Mouse (Mus musculus) heart, embryonic 12.5 days (tissue): ENCODE measurements around the gene Prrg3. TPM values are rescaled to one million over a fixed set of nuclear protein-coding genes. Genes with fewer than 3 reads are reported as not detected.

Experiments used
- ATAC-seq: fragments of 200-750 bp; cut with Nextera tagmentation; 2 replicates; pipeline ENCODE4 v1.8.0; 2017; ENCODE audit warnings: moderate TSS enrichment, moderate library complexity; ENCODE audit not compliant: insufficient number of reproducible peaks, low FRiP score
- H3K27ac ChIP-seq: fragments of 300-500 bp; sonication (generic); 2 replicates; pipeline ENCODE4 v1.5.1; 2016; ENCODE audit warnings: mild to moderate bottlenecking, moderate library complexity; ENCODE audit not compliant: poor library complexity, severe bottlenecking
- H3K27me3 ChIP-seq: fragments of 300-500 bp; sonication (generic); replicated peaks from 2 replicates; pipeline ENCODE4 v1.6.1; 2016; ENCODE audit warnings: mild to moderate bottlenecking, moderate library complexity
- H3K36me3 ChIP-seq: fragments of 300-500 bp; sonication (generic); 2 replicates; pipeline ENCODE4 v1.6.1; 2016; ENCODE audit warnings: mild to moderate bottlenecking, moderate library complexity
- H3K4me1 ChIP-seq: fragments of 300-500 bp; sonication (generic); replicated peaks from 2 replicates; pipeline ENCODE4 v1.6.1; 2016; ENCODE audit warnings: mild to moderate bottlenecking
- H3K4me2 ChIP-seq: fragments of 300-500 bp; sonication (generic); 2 replicates; pipeline ENCODE4 v1.6.1; 2016; ENCODE audit warnings: mild to moderate bottlenecking, moderate library complexity
- H3K4me3 ChIP-seq: fragments of 300-500 bp; sonication (generic); 2 replicates; pipeline ENCODE4 v1.5.1; 2016; ENCODE audit warnings: mild to moderate bottlenecking
- H3K9ac ChIP-seq: fragments of 300-500 bp; sonication (generic); 2 replicates; pipeline ENCODE4 v1.6.1; 2016; ENCODE audit warnings: mild to moderate bottlenecking, moderate library complexity
- H3K9me3 ChIP-seq: fragments of 300-500 bp; sonication (generic); replicated peaks from 2 replicates; pipeline ENCODE4 v1.6.1; 2016; ENCODE audit warnings: mild to moderate bottlenecking, moderate library complexity
- WGBS: fragments of 180-500 bp; shearing (Covaris S2); methylation state at CpG from one replicate; pipeline ENCODE4 v1.1.7; 2016; 5-methylcytosine and 5-hydroxymethylcytosine counted together
- polyA plus RNA-seq: library from polyadenylated mRNA; unstranded; fragments of >200 nt; fragmentation: Nextera tagmentation; extraction: Ambion mirVana; gene quantifications from 2 replicates; pipeline ENCODE4 v1.2.1, GENCODE M21; 2016

The Prrg3 gene
- polyA plus RNA-seq, 1 experiment from 2014 or later = 6.0 TPM

GRCm38 (mm10) chrX:71983205-71983604 lies 20.8 kb downstream of the Prrg3 start:
- no peak overlapping the region for H3K27ac ChIP-seq
- H3K9ac ChIP-seq = no peak overlapping the region
- H3K36me3 ChIP-seq = no peaks in the 10 kb centered on the region
- WGBS = 74% methylated on average over 2 of the region's 2 CpGs
- no peak overlapping the region for H3K4me3 ChIP-seq
- no peak overlapping the region for H3K4me2 ChIP-seq
- no peak for ATAC-seq
- no peaks in the 10 kb centered on the region for H3K27me3 ChIP-seq
- H3K9me3 ChIP-seq = no peaks in the 10 kb centered on the region
- H3K4me1 ChIP-seq = no peaks in the 10 kb centered on the region

- no peak overlapping the region for H3K4me3 ChIP-seq
- H3K9me3 ChIP-seq = no peaks in the 10 kb centered on the region
- H3K4me1 ChIP-seq = no peaks in the 10 kb centered on the region
- WGBS = 66% methylated on average over 1 of the region's 1 CpGs
- H3K27me3 ChIP-seq = 0 out of 2 replicates have a peak, but pooled peaks cover 3% of the 10 kb centered on the region
- H3K9ac ChIP-seq = no peak overlapping the region
- H3K4me2 ChIP-seq = no peak overlapping the region
- no peak overlapping the region for H3K27ac ChIP-seq
- no peak for ATAC-seq
- no peaks in the 10 kb centered on the region for H3K36me3 ChIP-seq
Measured at GRCm38 (mm10) chrX:71983775-71984174, 21.4 kb downstream of the Prrg3 start.

GRCm38 (mm10) chrX:71991549-71991948 lies 29.1 kb downstream of the Prrg3 start, which contains the start of gene Cnga2:
Gene Cnga2 (plus strand): TSS chrX:71991849.
- no peak within 1 kb of the TSS for H3K4me3 ChIP-seq
- H3K27ac ChIP-seq = no peak within 1 kb of the TSS
- no peak for ATAC-seq
- H3K27me3 ChIP-seq = 0 out of 2 replicates have a peak, but pooled peaks cover 16% of the 10 kb centered on the region
- H3K4me1 ChIP-seq = no peaks in the 10 kb centered on the region
- no peak within 1 kb of the TSS for H3K4me2 ChIP-seq
- WGBS = 71% methylated on average over 3 of the region's 3 CpGs
- H3K9me3 ChIP-seq = no peaks in the 10 kb centered on the region
- no peaks in the 10 kb centered on the region for H3K36me3 ChIP-seq
- no peak within 1 kb of the TSS for H3K9ac ChIP-seq

- Histone ChIP-seq H3K9me3 (no peaks in the 10 kb centered on the region), H3K27me3 (0 out of 2 replicates have a peak, but pooled peaks cover 7% of the 10 kb centered on the region), H3K9ac (no peak overlapping the region), H3K4me2 (no peak overlapping the region), H3K4me3 (no peak overlapping the region), H3K4me1 (no peaks in the 10 kb centered on the region), H3K36me3 (no peaks in the 10 kb centered on the region), H3K27ac (no peak overlapping the region)
- no peak for ATAC-seq
- whole genome bisulfite sequencing = 43% methylated on average over 1 of the region's 1 CpGs
Measured at GRCm38 (mm10) chrX:71995972-71996371, 33.5 kb downstream of the Prrg3 start.

GRCm38 (mm10) chrX:72009930-72010329 lies 47.5 kb downstream of the Prrg3 start:
- H3K9ac ChIP-seq = no peak overlapping the region
- no peak overlapping the region for H3K27ac ChIP-seq
- no peaks in the 10 kb centered on the region for H3K4me1 ChIP-seq
- H3K36me3 ChIP-seq = no peaks in the 10 kb centered on the region
- ATAC-seq = no peak
- H3K27me3 ChIP-seq = peaks cover 6% of the 10 kb centered on the region; the same call in 1 of the 2 replicates
- no peak overlapping the region for H3K4me3 ChIP-seq
- H3K9me3 ChIP-seq = no peaks in the 10 kb centered on the region
- H3K4me2 ChIP-seq = no peak overlapping the region

- 62% methylated on average over 9 of the region's 9 CpGs for WGBS
- peaks cover 6% of the 10 kb centered on the region; the same call in 1 of the 2 replicates for H3K27me3 ChIP-seq
- no peak for ATAC-seq
- H3K36me3 ChIP-seq = no peaks in the 10 kb centered on the region
- H3K9ac ChIP-seq = no peak overlapping the region
- no peak overlapping the region for H3K27ac ChIP-seq
- H3K4me1 ChIP-seq = no peaks in the 10 kb centered on the region
- H3K9me3 ChIP-seq = no peaks in the 10 kb centered on the region
- no peak overlapping the region for H3K4me3 ChIP-seq
- H3K4me2 ChIP-seq = no peak overlapping the region
Measured at GRCm38 (mm10) chrX:72012236-72012635, 49.8 kb downstream of the Prrg3 start.

GRCm38 (mm10) chrX:72012804-72013203 lies 50.4 kb downstream of the Prrg3 start:
- H3K4me2 ChIP-seq = no peak overlapping the region
- WGBS = 45% methylated on average over 3 of the region's 3 CpGs
- no peak for ATAC-seq
- H3K9me3 ChIP-seq = no peaks in the 10 kb centered on the region
- H3K27ac ChIP-seq = no peak overlapping the region
- H3K36me3 ChIP-seq = no peaks in the 10 kb centered on the region
- H3K9ac ChIP-seq = no peak overlapping the region
- H3K27me3 ChIP-seq = peaks cover 6% of the 10 kb centered on the region; the same call in 1 of the 2 replicates
- no peaks in the 10 kb centered on the region for H3K4me1 ChIP-seq
- H3K4me3 ChIP-seq = no peak overlapping the region

- no peaks in the 10 kb centered on the region for H3K9me3 ChIP-seq
- no peaks in the 10 kb centered on the region for H3K27me3 ChIP-seq
- no peak overlapping the region for H3K4me3 ChIP-seq
- no peak overlapping the region for H3K27ac ChIP-seq
- WGBS = 86% methylated on average over 1 of the region's 1 CpGs
- no peak overlapping the region for H3K9ac ChIP-seq
- ATAC-seq = no peak
- H3K4me2 ChIP-seq = no peak overlapping the region
- no peaks in the 10 kb centered on the region for H3K36me3 ChIP-seq
- no peaks in the 10 kb centered on the region for H3K4me1 ChIP-seq
Measured at GRCm38 (mm10) chrX:72022241-72022640, 59.8 kb downstream of the Prrg3 start.

Other genes with a start within 250 kb of the Prrg3 start
- 52.5 and 54.8 TPM in 2 replicates for gene Vma21, start 146.7 kb upstream of the Prrg3 start, polyA plus RNA-seq
- gene Gm1141, start 41.6 kb upstream of the Prrg3 start, polyA plus RNA-seq = 0.17 TPM in 1 of 2 replicates, not detected in the other
- not detected in 2 replicates for gene Fate1, start 10.4 kb downstream of the Prrg3 start, polyA plus RNA-seq
- 0.06 TPM in 1 of 2 replicates, not detected in the other for gene Cnga2, start 29.2 kb downstream of the Prrg3 start, polyA plus RNA-seq